Mouse (Mus musculus): ENCODE data around the gene Cacna1c. TPM values are rescaled to one million over a fixed set of nuclear protein-coding genes. Genes with fewer than 3 reads are reported as not detected.

The Cacna1c gene
- polyA plus RNA-seq, 1 experiment from 2014 or later = 3.6 TPM

- 92% methylated on average over 13 of the region's 13 CpGs for whole genome bisulfite sequencing
- H3K4me2 ChIP-seq = no peak overlapping the region
- H3K27me3 ChIP-seq = no peaks in the 10 kb centered on the region
- H3K27ac ChIP-seq = no peak overlapping the region
- H3K9ac ChIP-seq = no peak overlapping the region
- no peaks in the 10 kb centered on the region for H3K4me1 ChIP-seq
- no peak overlapping the region for H3K4me3 ChIP-seq
- ATAC-seq = no peak
- H3K36me3 ChIP-seq (ENCODE audit: poor library complexity, severe bottlenecking) = no peaks in the 10 kb centered on the region
- no peaks in the 10 kb centered on the region for H3K9me3 ChIP-seq (replicated peaks)
Observed at GRCm38 (mm10) chr6:119013168-119014098, 182.8 kb downstream of the Cacna1c start.

GRCm38 (mm10) chr6:119010875-119011274 is 185.3 kb downstream of the Cacna1c start:
- no peaks in the 10 kb centered on the region for H3K4me1 ChIP-seq
- no peak overlapping the region for H3K4me3 ChIP-seq
- H3K27ac ChIP-seq = no peak overlapping the region
- H3K27me3 ChIP-seq = no peaks in the 10 kb centered on the region
- no peaks in the 10 kb centered on the region for H3K36me3 ChIP-seq (ENCODE audit: poor library complexity, severe bottlenecking)
- no peak for ATAC-seq
- WGBS = 82% methylated on average over 3 of the region's 3 CpGs
- no peaks in the 10 kb centered on the region for H3K9me3 ChIP-seq (replicated peaks)
- no peak overlapping the region for H3K4me2 ChIP-seq
- no peak overlapping the region for H3K9ac ChIP-seq

GRCm38 (mm10) chr6:119009526-119009925 is 186.7 kb downstream of the Cacna1c start:
- 89% methylated on average over 7 of the region's 7 CpGs for WGBS
- Histone ChIP-seq H3K4me1 (no peaks in the 10 kb centered on the region), H3K36me3 (ENCODE audit: poor library complexity, severe bottlenecking) (no peaks in the 10 kb centered on the region), H3K27ac (no peak overlapping the region), H3K4me3 (no peak overlapping the region), H3K27me3 (no peaks in the 10 kb centered on the region), H3K9me3 (replicated peaks) (no peaks in the 10 kb centered on the region), H3K4me2 (no peak overlapping the region), H3K9ac (no peak overlapping the region)
- ATAC-seq = no peak

GRCm38 (mm10) chr6:119008638-119009166 is 187.5 kb downstream of the Cacna1c start:
- H3K4me3 ChIP-seq = no peak overlapping the region
- WGBS = 71% methylated on average over 7 of the region's 7 CpGs

GRCm38 (mm10) chr6:119004596-119004995 is 191.6 kb downstream of the Cacna1c start:
- Histone ChIP-seq H3K9ac (no peak overlapping the region), H3K27ac (no peak overlapping the region), H3K4me1 (no peaks in the 10 kb centered on the region), H3K36me3 (ENCODE audit: poor library complexity, severe bottlenecking) (no peaks in the 10 kb centered on the region), H3K9me3 (replicated peaks) (no peaks in the 10 kb centered on the region), H3K4me2 (no peak overlapping the region), H3K4me3 (no peak overlapping the region), H3K27me3 (no peaks in the 10 kb centered on the region)
- 92% methylated on average over 5 of the region's 5 CpGs for WGBS
- no peak for ATAC-seq

More at GRCm38 (mm10) chr6:119008638-119009166, 187.5 kb downstream of the Cacna1c start:
- Histone ChIP-seq H3K4me2 (no peak overlapping the region), H3K27me3 (no peaks in the 10 kb centered on the region), H3K36me3 (ENCODE audit: poor library complexity, severe bottlenecking) (no peaks in the 10 kb centered on the region), H3K27ac (no peak overlapping the region), H3K4me1 (no peaks in the 10 kb centered on the region), H3K9ac (no peak overlapping the region), H3K9me3 (replicated peaks) (no peaks in the 10 kb centered on the region)
- ATAC-seq = no peak

GRCm38 (mm10) chr6:119001442-119001841 is 194.8 kb downstream of the Cacna1c start:
- no peak overlapping the region for H3K9ac ChIP-seq
- no peak for ATAC-seq
- H3K4me1 ChIP-seq = no peaks in the 10 kb centered on the region
- no peak overlapping the region for H3K4me3 ChIP-seq
- 41% methylated on average over 2 of the region's 2 CpGs for WGBS
- H3K4me2 ChIP-seq = no peak overlapping the region
- no peaks in the 10 kb centered on the region for H3K9me3 ChIP-seq (replicated peaks)
- H3K27ac ChIP-seq = no peak overlapping the region
- H3K36me3 ChIP-seq (ENCODE audit: poor library complexity, severe bottlenecking) = no peaks in the 10 kb centered on the region
- H3K27me3 ChIP-seq = no peaks in the 10 kb centered on the region

GRCm38 (mm10) chr6:119000255-119000654 is 196.0 kb downstream of the Cacna1c start:
- Histone ChIP-seq H3K27me3 (no peaks in the 10 kb centered on the region), H3K4me3 (no peak overlapping the region), H3K36me3 (ENCODE audit: poor library complexity, severe bottlenecking) (no peaks in the 10 kb centered on the region), H3K27ac (no peak overlapping the region), H3K9ac (no peak overlapping the region), H3K9me3 (replicated peaks) (no peaks in the 10 kb centered on the region), H3K4me2 (no peak overlapping the region), H3K4me1 (no peaks in the 10 kb centered on the region)
- 76% methylated on average over 3 of the region's 3 CpGs for WGBS
- no peak for ATAC-seq

GRCm38 (mm10) chr6:118999329-118999875 is 196.8 kb downstream of the Cacna1c start:
- WGBS = 90% methylated on average over 2 of the region's 2 CpGs
- ATAC-seq = no peak
- Histone ChIP-seq H3K4me3 (no peak overlapping the region), H3K9me3 (replicated peaks) (no peaks in the 10 kb centered on the region), H3K36me3 (ENCODE audit: poor library complexity, severe bottlenecking) (no peaks in the 10 kb centered on the region), H3K4me1 (no peaks in the 10 kb centered on the region), H3K9ac (no peak overlapping the region), H3K27me3 (no peaks in the 10 kb centered on the region), H3K4me2 (no peak overlapping the region), H3K27ac (no peak overlapping the region)

GRCm38 (mm10) chr6:118997397-118997796 is 198.8 kb downstream of the Cacna1c start:
- Histone ChIP-seq H3K36me3 (ENCODE audit: poor library complexity, severe bottlenecking) (no peaks in the 10 kb centered on the region), H3K4me1 (no peaks in the 10 kb centered on the region), H3K4me2 (no peak overlapping the region), H3K27me3 (no peaks in the 10 kb centered on the region), H3K9me3 (replicated peaks) (no peaks in the 10 kb centered on the region), H3K4me3 (no peak overlapping the region), H3K9ac (no peak overlapping the region), H3K27ac (no peak overlapping the region)
- no peak for ATAC-seq
- WGBS = 94% methylated on average over 4 of the region's 4 CpGs

GRCm38 (mm10) chr6:118994272-118995061 is 201.8 kb downstream of the Cacna1c start:
- Histone ChIP-seq H3K9me3 (replicated peaks) (no peaks in the 10 kb centered on the region), H3K27ac (no peak overlapping the region), H3K4me3 (no peak overlapping the region), H3K4me1 (0 out of 2 replicates have a peak, but pooled peaks cover 3% of the 10 kb centered on the region), H3K4me2 (no peak overlapping the region), H3K9ac (no peak overlapping the region), H3K36me3 (ENCODE audit: poor library complexity, severe bottlenecking) (no peaks in the 10 kb centered on the region), H3K27me3 (no peaks in the 10 kb centered on the region)
- no peak for ATAC-seq
- 87% methylated on average over 9 of the region's 9 CpGs for whole genome bisulfite sequencing

- Histone ChIP-seq H3K27ac (no peak overlapping the region), H3K9ac (no peak overlapping the region), H3K36me3 (ENCODE audit: poor library complexity, severe bottlenecking) (no peaks in the 10 kb centered on the region), H3K4me2 (no peak overlapping the region), H3K27me3 (no peaks in the 10 kb centered on the region), H3K9me3 (replicated peaks) (no peaks in the 10 kb centered on the region), H3K4me3 (no peak overlapping the region), H3K4me1 (0 out of 2 replicates have a peak, but pooled peaks cover 3% of the 10 kb centered on the region)
- no peak for ATAC-seq
- 93% methylated on average over 6 of the region's 6 CpGs for WGBS
Observed at GRCm38 (mm10) chr6:118992391-118992790, 203.8 kb downstream of the Cacna1c start.

Measured in forebrain, embryonic 13.5 days (tissue).